Mouse (Mus musculus): ENCODE data around the gene Tbc1d2b. TPM values are rescaled to one million over a fixed set of nuclear protein-coding genes. Genes with fewer than 3 reads are reported as not detected.

Gene Tbc1d2b
- polyA plus RNA-seq, 1 experiment: 2.2 TPM

GRCm38 (mm10) chr9:90257754-90258531 lies 12.7 kb downstream of the Tbc1d2b start:
- Histone ChIP-seq H3K4me1 (ENCODE audit: control insufficient read depth, insufficient read depth, low read length) (peaks cover 5% of the 10 kb centered on the region), H3K27me3 (ENCODE audit: control insufficient read depth, insufficient read depth, low read length) (no peaks in the 10 kb centered on the region), H3K36me3 (ENCODE audit: control insufficient read depth, insufficient read depth, low read length) (no peaks in the 10 kb centered on the region), H3K27ac (ENCODE audit: control insufficient read depth, insufficient read depth, low read depth, low read length) (no peak overlapping the region), H3K4me3 (ENCODE audit: control insufficient read depth, low read depth, low read length) (no peak overlapping the region)
- TF ChIP-seq POLR2A (IDR thresholded peaks at IDR 0.05; ENCODE audit: control insufficient read depth, low read depth, low read length) (no peak), CTCF (IDR thresholded peaks at IDR 0.05; ENCODE audit: control insufficient read depth, insufficient read depth, insufficient replicate concordance, low read depth, low read length) (no peak)

- TF ChIP-seq CTCF (IDR thresholded peaks at IDR 0.05; ENCODE audit: control insufficient read depth, insufficient read depth, insufficient replicate concordance, low read depth, low read length) (no peak), POLR2A (IDR thresholded peaks at IDR 0.05; ENCODE audit: control insufficient read depth, low read depth, low read length) (no peak)
- H3K4me1 ChIP-seq (ENCODE audit: control insufficient read depth, insufficient read depth, low read length): peaks cover 5% of the 10 kb centered on the region
- H3K36me3 ChIP-seq (ENCODE audit: control insufficient read depth, insufficient read depth, low read length): no peaks in the 10 kb centered on the region
These were observed 13.4 kb downstream of the Tbc1d2b start for GRCm38 (mm10) chr9:90257220-90257619.

GRCm38 (mm10) chr9:90255844-90256405 lies 14.7 kb downstream of the Tbc1d2b start:
- Histone ChIP-seq H3K27ac (ENCODE audit: control insufficient read depth, insufficient read depth, low read depth, low read length) (no peak overlapping the region), H3K4me1 (ENCODE audit: control insufficient read depth, insufficient read depth, low read length) (peaks cover 5% of the 10 kb centered on the region), H3K27me3 (ENCODE audit: control insufficient read depth, insufficient read depth, low read length) (no peaks in the 10 kb centered on the region), H3K4me3 (ENCODE audit: control insufficient read depth, low read depth, low read length) (no peak overlapping the region), H3K36me3 (ENCODE audit: control insufficient read depth, insufficient read depth, low read length) (no peaks in the 10 kb centered on the region)
- no peak for TF ChIP-seq POLR2A (IDR thresholded peaks at IDR 0.05; ENCODE audit: control insufficient read depth, low read depth, low read length)
- no peak for TF ChIP-seq CTCF (IDR thresholded peaks at IDR 0.05; ENCODE audit: control insufficient read depth, insufficient read depth, insufficient replicate concordance, low read depth, low read length)

More at GRCm38 (mm10) chr9:90257220-90257619, 13.4 kb downstream of the Tbc1d2b start:
- no peak overlapping the region for H3K27ac ChIP-seq (ENCODE audit: control insufficient read depth, insufficient read depth, low read depth, low read length)
- H3K4me3 ChIP-seq (ENCODE audit: control insufficient read depth, low read depth, low read length): no peak overlapping the region
- no peaks in the 10 kb centered on the region for H3K27me3 ChIP-seq (ENCODE audit: control insufficient read depth, insufficient read depth, low read length)

- Histone ChIP-seq H3K27ac (ENCODE audit: control insufficient read depth, insufficient read depth, low read depth, low read length) (no peak overlapping the region), H3K36me3 (ENCODE audit: control insufficient read depth, insufficient read depth, low read length) (no peaks in the 10 kb centered on the region), H3K4me3 (ENCODE audit: control insufficient read depth, low read depth, low read length) (no peak overlapping the region), H3K4me1 (ENCODE audit: control insufficient read depth, insufficient read depth, low read length) (no peaks in the 10 kb centered on the region), H3K27me3 (ENCODE audit: control insufficient read depth, insufficient read depth, low read length) (no peaks in the 10 kb centered on the region)
- no peak for TF ChIP-seq POLR2A (IDR thresholded peaks at IDR 0.05; ENCODE audit: control insufficient read depth, low read depth, low read length)
- TF ChIP-seq CTCF (IDR thresholded peaks at IDR 0.05; ENCODE audit: control insufficient read depth, insufficient read depth, insufficient replicate concordance, low read depth, low read length): no peak
These were observed 17.4 kb downstream of the Tbc1d2b start for GRCm38 (mm10) chr9:90253181-90253580.

GRCm38 (mm10) chr9:90250964-90251750 lies 19.4 kb downstream of the Tbc1d2b start:
- TF ChIP-seq POLR2A (IDR thresholded peaks at IDR 0.05; ENCODE audit: control insufficient read depth, low read depth, low read length) (no peak), CTCF (IDR thresholded peaks at IDR 0.05; ENCODE audit: control insufficient read depth, insufficient read depth, insufficient replicate concordance, low read depth, low read length) (no peak)
- no peaks in the 10 kb centered on the region for H3K36me3 ChIP-seq (ENCODE audit: control insufficient read depth, insufficient read depth, low read length)
- no peak overlapping the region for H3K27ac ChIP-seq (ENCODE audit: control insufficient read depth, insufficient read depth, low read depth, low read length)
- H3K27me3 ChIP-seq (ENCODE audit: control insufficient read depth, insufficient read depth, low read length): no peaks in the 10 kb centered on the region
- H3K4me1 ChIP-seq (ENCODE audit: control insufficient read depth, insufficient read depth, low read length): no peaks in the 10 kb centered on the region
- H3K4me3 ChIP-seq (ENCODE audit: control insufficient read depth, low read depth, low read length): no peak overlapping the region

- no peaks in the 10 kb centered on the region for H3K36me3 ChIP-seq (ENCODE audit: control insufficient read depth, insufficient read depth, low read length)
- no peak overlapping the region for H3K4me3 ChIP-seq (ENCODE audit: control insufficient read depth, low read depth, low read length)
- H3K4me1 ChIP-seq (ENCODE audit: control insufficient read depth, insufficient read depth, low read length): no peaks in the 10 kb centered on the region
- H3K27ac ChIP-seq (ENCODE audit: control insufficient read depth, insufficient read depth, low read depth, low read length): no peak overlapping the region
- H3K27me3 ChIP-seq (ENCODE audit: control insufficient read depth, insufficient read depth, low read length): no peaks in the 10 kb centered on the region
- TF ChIP-seq POLR2A (IDR thresholded peaks at IDR 0.05; ENCODE audit: control insufficient read depth, low read depth, low read length) (no peak), CTCF (IDR thresholded peaks at IDR 0.05; ENCODE audit: control insufficient read depth, insufficient read depth, insufficient replicate concordance, low read depth, low read length) (no peak)
These were observed 20.3 kb downstream of the Tbc1d2b start for GRCm38 (mm10) chr9:90250141-90250775.

Data from testis, adult 2 months (tissue).